Mouse (Mus musculus) G1E (cell line): ENCODE results near the gene Itpr3.

Experiments
- CTCF ChIP-seq: IDR thresholded peaks from 2 replicates; pipeline ENCODE4 v1.5.1; 2012; ENCODE audit warnings: low read depth, low read length, inconsistent platforms, mixed read lengths
- POLR2AphosphoS5 ChIP-seq: IDR thresholded peaks from 2 replicates; pipeline ENCODE4 v1.6.1; 2012; ENCODE audit warnings: low read depth, low read length, inconsistent platforms; ENCODE audit not compliant: insufficient replicate concordance

DNA sequence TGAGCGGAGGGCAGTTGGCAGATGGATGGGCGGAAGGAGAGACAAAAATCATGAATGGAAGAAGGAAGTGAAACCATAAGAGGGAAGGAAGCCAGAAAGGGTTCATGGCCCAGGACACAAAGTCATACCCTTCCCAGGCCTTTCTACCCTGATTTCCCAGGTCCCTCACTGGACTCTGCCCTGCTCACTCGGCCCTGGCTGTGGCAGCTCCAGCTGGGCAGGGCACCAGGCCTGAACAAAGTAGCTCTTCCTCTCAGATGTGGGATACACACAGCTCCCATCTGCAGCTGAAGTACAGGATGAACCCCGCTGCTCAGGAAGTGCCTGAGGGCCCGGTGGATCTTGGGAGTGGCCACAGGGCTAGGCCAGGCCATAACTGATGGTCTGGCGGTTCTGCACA is 14.3 kb upstream of the Itpr3 start:
- TF ChIP-seq CTCF, result no peak
- TF ChIP-seq POLR2AphosphoS5, result no peak
